Mouse (Mus musculus) testis, adult 2 months (tissue): ENCODE data around the gene Ltbp1. TPM values are rescaled to one million over a fixed set of nuclear protein-coding genes. Genes with fewer than 3 reads are reported as not detected.

Experiments used
- H3K27ac ChIP-seq: fragments of 200-500 bp; 2 replicates; pipeline ENCODE4 v1.5.1; 2012; ENCODE audit warnings: low read depth, low read length; ENCODE audit not compliant: control insufficient read depth, insufficient read depth
- H3K27me3 ChIP-seq: fragments of 200-500 bp; 2 replicates; pipeline ENCODE4 v1.6.1; 2012; ENCODE audit warnings: mild to moderate bottlenecking, low read length, moderate library complexity; ENCODE audit not compliant: control insufficient read depth, insufficient read depth
- H3K36me3 ChIP-seq: fragments of 200-500 bp; 2 replicates; pipeline ENCODE4 v1.6.1; 2012; ENCODE audit warnings: mild to moderate bottlenecking, low read length; ENCODE audit not compliant: control insufficient read depth, insufficient read depth
- H3K4me1 ChIP-seq: fragments of 200-500 bp; 2 replicates; pipeline ENCODE4 v1.6.1; 2012; ENCODE audit warnings: low read length; ENCODE audit not compliant: control insufficient read depth, insufficient read depth
- H3K4me3 ChIP-seq: fragments of 200-500 bp; 2 replicates; pipeline ENCODE4 v1.5.1; 2012; ENCODE audit warnings: low read depth, mild to moderate bottlenecking, low read length, moderate library complexity, mixed read lengths; ENCODE audit not compliant: control insufficient read depth
- CTCF ChIP-seq: fragments of 200-500 bp; IDR thresholded peaks from 2 replicates; pipeline ENCODE4 v1.5.1; 2012; ENCODE audit warnings: low read depth, mild to moderate bottlenecking, inconsistent platforms, low read length, moderate library complexity; ENCODE audit not compliant: control insufficient read depth, insufficient read depth, insufficient replicate concordance
- POLR2A ChIP-seq: fragments of 200-500 bp; IDR thresholded peaks from 2 replicates; pipeline ENCODE4 v1.6.1; 2012; ENCODE audit warnings: low read depth, mild to moderate bottlenecking, inconsistent platforms, low read length, moderate library complexity; ENCODE audit not compliant: control insufficient read depth
- polyA plus RNA-seq: library from polyadenylated mRNA; depleted of rRNA; stranded (reverse); fragments of >200 nt; gene quantifications from 2 replicates; pipeline ENCODE4 v1.2.3, GENCODE M21; 2012

The Ltbp1 gene
- polyA plus RNA-seq, 1 experiment: 2.9 TPM

DNA sequence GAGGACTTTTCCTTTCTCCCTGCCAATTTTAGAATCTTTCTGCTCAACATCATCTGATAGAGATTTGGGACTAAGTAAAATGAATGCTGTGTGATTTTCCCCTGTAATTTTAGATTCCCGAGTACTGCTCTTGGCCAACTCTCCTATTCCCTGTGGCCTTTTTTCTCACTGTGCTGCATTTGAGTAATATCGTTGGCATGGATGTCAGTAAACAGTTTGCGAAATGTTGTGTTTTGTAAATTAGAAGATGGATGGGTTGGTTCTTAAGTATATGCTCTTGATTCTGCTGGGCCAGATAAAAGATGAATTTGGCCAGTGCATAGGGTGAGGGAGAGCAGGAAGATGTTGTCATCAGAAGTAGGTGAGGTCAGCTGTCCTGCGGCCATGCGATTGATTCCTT lies 12.8 kb downstream of the Ltbp1 start:
- H3K4me3 ChIP-seq: no peak overlapping the region
- no peak overlapping the region for H3K27ac ChIP-seq
- no peak for TF ChIP-seq CTCF
- no peak for TF ChIP-seq POLR2A

DNA sequence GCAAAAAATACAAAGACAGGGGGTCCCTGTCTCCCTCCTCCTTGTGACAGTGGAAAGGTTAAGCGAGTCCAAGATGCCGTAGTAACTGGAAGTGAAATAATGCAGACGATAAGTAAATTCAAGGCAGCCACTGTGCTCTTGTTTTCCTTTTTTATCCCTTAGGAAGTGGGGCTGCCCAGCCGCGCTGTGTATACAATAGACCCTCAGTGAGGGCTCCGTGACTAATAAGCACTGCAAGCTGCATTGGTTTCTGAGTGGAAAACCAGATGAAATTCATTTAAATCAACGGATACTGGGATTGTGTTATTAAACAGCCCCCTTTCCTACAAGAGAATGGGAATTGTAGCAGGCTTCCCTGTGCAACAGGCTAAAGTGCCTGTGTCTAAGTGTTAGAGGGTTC lies 14.7 kb downstream of the Ltbp1 start:
- Histone ChIP-seq H3K36me3 (no peaks in the 10 kb centered on the region), H3K27me3 (no peaks in the 10 kb centered on the region), H3K4me1 (no peaks in the 10 kb centered on the region), H3K27ac (no peak overlapping the region), H3K4me3 (no peak overlapping the region)
- TF ChIP-seq POLR2A (no peak), CTCF (no peak)

More for the DNA sequence above, 12.8 kb downstream of the Ltbp1 start:
- Histone ChIP-seq H3K36me3 (no peaks in the 10 kb centered on the region), H3K4me1 (no peaks in the 10 kb centered on the region), H3K27me3 (no peaks in the 10 kb centered on the region)

DNA sequence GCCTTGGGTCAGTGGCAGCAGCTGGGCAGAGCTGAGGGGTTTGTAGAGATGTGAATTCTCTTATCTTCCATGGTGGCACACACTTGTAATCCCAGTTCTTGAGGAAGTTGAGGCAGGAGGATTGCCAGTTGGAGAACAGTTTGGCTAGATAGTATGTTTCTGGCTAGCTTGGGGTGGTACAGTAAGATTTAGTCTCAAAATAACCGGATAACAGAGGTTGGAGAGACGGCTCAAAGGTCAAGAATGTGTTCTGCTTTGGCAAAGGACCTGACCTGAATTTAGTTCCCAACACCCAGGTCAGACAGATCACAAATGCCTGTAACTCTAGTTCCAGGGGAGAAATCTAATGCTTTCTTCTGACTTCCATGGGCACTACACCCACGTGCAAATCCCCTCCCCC lies 15.3 kb downstream of the Ltbp1 start:
- H3K4me3 ChIP-seq: no peak overlapping the region
- TF ChIP-seq CTCF (no peak), POLR2A (no peak)
- no peak overlapping the region for H3K27ac ChIP-seq

DNA sequence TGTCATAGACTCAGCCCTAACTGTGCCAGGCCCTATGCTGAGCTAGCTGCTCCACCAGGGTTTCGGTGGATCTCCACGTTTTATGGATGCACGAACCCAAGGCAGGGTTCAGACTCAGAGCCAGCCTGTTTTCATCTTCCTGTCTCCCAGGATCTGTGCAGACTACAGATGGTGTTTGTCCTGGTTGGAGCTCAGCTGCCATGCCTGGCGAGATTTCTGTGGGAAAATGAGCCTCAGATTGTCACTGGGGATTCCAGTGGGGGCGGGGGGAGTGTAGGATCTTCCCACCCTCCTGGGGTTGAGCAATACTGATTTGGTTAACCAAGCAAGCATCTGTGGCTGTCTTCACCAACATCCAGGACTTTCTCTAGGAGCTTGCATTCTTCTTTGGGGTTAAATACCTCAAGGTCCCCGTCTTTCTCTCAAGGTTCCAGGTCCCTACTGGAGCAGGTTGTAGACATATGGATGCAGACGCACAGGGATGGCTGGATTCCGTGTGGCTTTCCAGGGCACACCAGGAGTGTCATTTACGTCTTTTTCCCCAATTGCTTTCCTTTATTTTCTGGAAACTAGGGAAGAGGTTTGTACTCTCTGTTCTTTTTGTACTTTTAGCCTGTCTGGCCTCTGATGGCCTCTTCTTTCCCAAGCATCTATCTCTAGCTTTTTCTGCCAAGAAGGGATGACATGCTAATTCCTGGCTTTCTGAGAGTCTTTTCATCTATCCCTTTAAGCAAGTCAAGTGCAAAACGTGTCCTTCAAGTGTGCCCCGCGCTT lies 22.2 kb downstream of the Ltbp1 start:
- Histone ChIP-seq H3K36me3 (no peaks in the 10 kb centered on the region), H3K4me1 (no peaks in the 10 kb centered on the region), H3K4me3 (no peak overlapping the region), H3K27ac (peak overlapping the region; percentile 45; the same call in 1 of the 2 replicates), H3K27me3 (no peaks in the 10 kb centered on the region)
- TF ChIP-seq POLR2A (no peak), CTCF (no peak)

More for the DNA sequence above, 15.3 kb downstream of the Ltbp1 start:
- Histone ChIP-seq H3K27me3 (no peaks in the 10 kb centered on the region), H3K4me1 (no peaks in the 10 kb centered on the region), H3K36me3 (no peaks in the 10 kb centered on the region)

DNA sequence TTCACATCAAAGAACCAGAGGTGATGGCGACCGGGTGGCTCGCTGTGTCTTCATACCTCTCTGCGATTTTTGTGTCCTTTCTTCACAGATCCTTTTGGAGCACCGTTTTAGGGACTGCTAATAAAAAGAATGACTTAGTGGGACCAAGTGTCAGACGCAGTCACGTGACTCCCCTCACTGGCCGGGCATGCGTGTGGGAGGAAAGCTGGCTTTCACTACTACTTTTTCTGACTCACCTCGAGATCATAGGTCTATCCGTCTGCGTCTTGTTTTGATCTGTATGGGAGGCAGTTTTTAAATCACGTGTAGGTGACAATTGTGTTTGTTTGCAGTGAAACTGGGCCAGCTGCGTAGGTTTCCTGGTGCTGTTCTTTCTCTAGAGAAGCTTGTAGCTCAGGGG lies 28.0 kb downstream of the Ltbp1 start:
- TF ChIP-seq CTCF (no peak), POLR2A (no peak)
- H3K4me3 ChIP-seq: no peak overlapping the region
- no peaks in the 10 kb centered on the region for H3K27me3 ChIP-seq
- H3K27ac ChIP-seq: no peak overlapping the region
- H3K4me1 ChIP-seq: no peaks in the 10 kb centered on the region
- no peaks in the 10 kb centered on the region for H3K36me3 ChIP-seq

DNA sequence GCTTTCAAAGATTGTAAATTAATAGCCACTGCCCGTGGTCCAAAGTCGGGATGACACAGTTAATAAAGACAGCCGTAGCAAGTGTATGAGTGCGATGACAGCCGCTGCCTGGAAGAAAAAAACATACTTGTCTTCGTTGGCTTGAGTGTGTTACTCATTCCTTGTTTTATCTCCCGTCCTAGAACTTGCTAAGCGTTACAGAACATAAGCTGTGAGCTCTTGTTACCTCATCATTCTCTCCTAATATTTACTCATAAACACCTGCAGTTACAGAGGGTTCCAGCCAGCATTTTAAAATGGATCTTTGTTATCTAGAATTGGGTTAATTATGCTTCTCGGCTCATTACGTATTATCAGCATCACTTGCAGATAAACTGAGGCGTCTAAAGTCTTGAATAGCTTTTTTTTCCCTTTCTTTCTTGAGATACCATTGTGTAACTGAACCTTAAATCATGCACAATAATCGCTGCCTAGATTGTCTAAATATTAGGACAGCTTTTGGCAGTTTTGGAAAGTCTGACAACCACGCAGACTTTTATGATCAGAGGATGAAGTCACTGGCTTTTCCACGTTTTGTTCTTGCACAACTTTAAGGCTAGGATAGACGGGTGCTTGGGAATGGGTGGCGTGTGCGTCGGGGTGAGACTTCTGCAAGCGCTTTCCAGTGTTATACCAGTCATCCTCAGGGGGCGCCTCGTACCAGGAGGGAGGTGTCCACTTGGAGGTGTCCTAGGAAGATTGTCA lies 28.7 kb downstream of the Ltbp1 start:
- TF ChIP-seq POLR2A: no peak
- TF ChIP-seq CTCF: no peak
- Histone ChIP-seq H3K27me3 (no peaks in the 10 kb centered on the region), H3K4me1 (no peaks in the 10 kb centered on the region), H3K4me3 (no peak overlapping the region), H3K27ac (no peak overlapping the region), H3K36me3 (no peaks in the 10 kb centered on the region)

DNA sequence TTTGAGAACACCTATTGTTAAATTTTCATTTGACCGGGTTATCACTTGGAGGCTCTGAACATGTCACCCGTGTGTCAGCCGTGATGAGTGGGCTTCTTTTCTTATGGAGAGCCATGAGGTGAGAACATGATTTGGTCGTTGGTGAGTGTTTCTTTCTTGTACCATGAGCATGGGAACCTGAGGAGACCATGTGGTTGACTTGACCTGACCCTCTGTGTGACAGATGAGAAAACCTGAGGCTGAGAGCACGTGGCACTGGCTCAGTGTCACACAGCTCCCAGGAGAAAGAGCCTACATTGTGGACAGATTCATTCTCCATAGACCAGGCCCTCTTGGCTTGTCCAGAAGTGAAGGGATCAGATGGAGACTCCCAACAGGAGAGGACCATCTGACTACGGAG lies 31.5 kb downstream of the Ltbp1 start:
- Histone ChIP-seq H3K27me3 (no peaks in the 10 kb centered on the region), H3K27ac (no peak overlapping the region), H3K36me3 (no peaks in the 10 kb centered on the region), H3K4me3 (no peak overlapping the region), H3K4me1 (no peaks in the 10 kb centered on the region)
- TF ChIP-seq POLR2A (no peak), CTCF (no peak)
